Mouse (Mus musculus) lung, embryonic 16.5 days (tissue): ENCODE results near the gene Barx2. TPM values are rescaled to one million over a fixed set of nuclear protein-coding genes. Genes with fewer than 3 reads are reported as not detected.

ENCODE experiments used
- ATAC-seq: fragments of 200-750 bp; cut with Nextera tagmentation; 2 replicates; pipeline ENCODE4 v1.8.0; 2017; ENCODE audit warnings: low read depth, mild to moderate bottlenecking, moderate library complexity
- H3K27ac ChIP-seq: fragments of 300-500 bp; sonication (generic); 2 replicates; pipeline ENCODE4 v1.5.1; 2014; ENCODE audit warnings: mild to moderate bottlenecking, control low read depth, low read length
- H3K27me3 ChIP-seq: fragments of 300-500 bp; sonication (generic); 2 replicates; pipeline ENCODE4 v1.6.1; 2014; ENCODE audit warnings: low read depth, low read length, mixed read lengths; ENCODE audit not compliant: control insufficient read depth, insufficient read depth
- H3K36me3 ChIP-seq: fragments of 300-500 bp; sonication (generic); 2 replicates; pipeline ENCODE4 v1.6.1; 2014; ENCODE audit warnings: low read length; ENCODE audit not compliant: control insufficient read depth, insufficient read depth
- H3K4me1 ChIP-seq: fragments of 300-500 bp; sonication (generic); replicated peaks from 2 replicates; pipeline ENCODE4 v1.6.1; 2014; ENCODE audit warnings: low read length, mixed read lengths; ENCODE audit not compliant: control insufficient read depth, insufficient read depth
- H3K4me2 ChIP-seq: fragments of 300-500 bp; sonication (generic); 2 replicates; pipeline ENCODE4 v1.6.1; 2014; ENCODE audit warnings: low read depth, low read length, control low read depth
- H3K4me3 ChIP-seq: fragments of 300-500 bp; sonication (generic); 2 replicates; pipeline ENCODE4 v1.5.1; 2014; ENCODE audit warnings: mild to moderate bottlenecking, low read length, control low read depth
- H3K9ac ChIP-seq: fragments of 300-500 bp; sonication (generic); 2 replicates; pipeline ENCODE4 v1.6.1; 2014; ENCODE audit warnings: low read length, control low read depth
- H3K9me3 ChIP-seq: fragments of 300-500 bp; sonication (generic); 2 replicates; pipeline ENCODE4 v1.6.1; 2016; ENCODE audit warnings: low read length; ENCODE audit not compliant: control insufficient read depth
- whole genome bisulfite sequencing: fragments of 180-500 bp; shearing (Covaris S2); extraction: QIAGEN DNeasy Blood & Tissue Kit; methylation state at CpG from one replicate; pipeline ENCODE4 v1.1.7; 2014; 5-methylcytosine and 5-hydroxymethylcytosine counted together
- polyA plus RNA-seq: library from polyadenylated mRNA; unstranded; fragments of >200 nt; fragmentation: Nextera tagmentation; extraction: Ambion mirVana; gene quantifications from 2 replicates; pipeline ENCODE4 v1.2.1, GENCODE M21; 2015

The Barx2 gene
- polyA plus RNA-seq, 1 experiment from 2014 or later = not detected

DNA sequence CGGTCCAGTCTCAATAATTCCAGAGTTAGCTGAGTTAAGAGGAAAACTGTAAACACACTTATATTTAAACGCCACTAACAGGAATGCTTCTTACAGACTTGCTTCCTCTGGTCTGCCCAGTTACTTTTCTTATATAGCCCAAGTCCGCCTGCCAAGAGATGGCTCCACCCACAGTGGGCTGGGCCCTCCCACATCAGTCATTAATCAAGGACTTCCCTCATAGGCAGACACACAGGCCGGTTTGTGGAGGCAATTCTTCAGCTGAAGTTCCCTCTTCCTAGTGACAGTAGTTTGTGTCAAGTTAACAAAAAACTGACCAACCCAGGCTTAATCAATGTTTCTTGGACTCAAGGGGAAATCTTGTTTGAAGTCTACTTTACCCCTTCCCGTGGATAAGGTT, 18.4 kb upstream of the Barx2 start:
- Histone ChIP-seq H3K4me3 (no peak overlapping the region), H3K9me3 (no peaks in the 10 kb centered on the region), H3K4me1 (no peaks in the 10 kb centered on the region), H3K27me3 (no peaks in the 10 kb centered on the region), H3K9ac (no peak overlapping the region), H3K27ac (no peak overlapping the region), H3K4me2 (no peak overlapping the region), H3K36me3 (no peaks in the 10 kb centered on the region)
- peak; percentile 34; the same call in 1 of the 2 replicates for ATAC-seq
- WGBS = 37% methylated on average over 5 of the region's 5 CpGs

GRCm38 (mm10) chr9:31931255-31931654, 18.0 kb upstream of the Barx2 start:
- WGBS = 66% methylated on average over 3 of the region's 3 CpGs
- Histone ChIP-seq H3K36me3 (no peaks in the 10 kb centered on the region), H3K9ac (no peak overlapping the region), H3K27me3 (no peaks in the 10 kb centered on the region), H3K4me3 (no peak overlapping the region), H3K9me3 (no peaks in the 10 kb centered on the region), H3K4me1 (no peaks in the 10 kb centered on the region), H3K27ac (no peak overlapping the region), H3K4me2 (no peak overlapping the region)
- no peak for ATAC-seq

DNA sequence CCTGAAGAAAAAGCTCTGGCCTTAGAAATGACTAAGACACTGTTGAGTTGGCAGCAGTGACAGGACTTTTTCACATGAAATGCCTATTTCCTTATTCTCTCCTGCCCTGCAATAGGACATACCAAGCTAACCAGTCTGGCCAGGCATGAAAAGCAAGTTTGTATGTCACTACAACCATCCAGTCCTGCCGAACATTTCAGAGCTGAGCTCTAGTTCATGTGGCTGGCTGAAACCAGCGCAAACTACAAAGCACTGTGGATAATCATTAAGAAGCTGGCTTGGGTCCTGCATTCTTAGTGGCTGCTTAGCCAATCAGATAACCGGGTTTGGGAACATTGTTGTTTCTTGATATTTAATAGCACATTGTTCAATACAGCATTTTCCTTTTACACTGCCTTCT, 13.5 kb upstream of the Barx2 start:
- no peak overlapping the region for H3K4me3 ChIP-seq
- 47% methylated on average over 3 of the region's 3 CpGs for WGBS
- H3K4me2 ChIP-seq = no peak overlapping the region
- no peaks in the 10 kb centered on the region for H3K27me3 ChIP-seq
- H3K9ac ChIP-seq = no peak overlapping the region
- H3K9me3 ChIP-seq = no peaks in the 10 kb centered on the region
- no peak overlapping the region for H3K27ac ChIP-seq
- ATAC-seq = no peak
- no peaks in the 10 kb centered on the region for H3K36me3 ChIP-seq
- 0 out of 2 replicates have a peak, but pooled peaks cover 3% of the 10 kb centered on the region for H3K4me1 ChIP-seq

GRCm38 (mm10) chr9:31925830-31926624, 12.8 kb upstream of the Barx2 start:
- 14% methylated on average over 22 of the region's 22 CpGs for WGBS
- Histone ChIP-seq H3K27ac (no peak overlapping the region), H3K4me3 (no peak overlapping the region), H3K4me1 (0 out of 2 replicates have a peak, but pooled peaks cover 3% of the 10 kb centered on the region), H3K4me2 (peak overlapping the region; percentile 47), H3K27me3 (peaks cover 4% of the 10 kb centered on the region; the same call in 1 of the 2 replicates), H3K9ac (no peak overlapping the region), H3K36me3 (no peaks in the 10 kb centered on the region), H3K9me3 (no peaks in the 10 kb centered on the region)
- peak; percentile 86 for ATAC-seq

- no peak overlapping the region for H3K9ac ChIP-seq
- ATAC-seq = no peak
- 75% methylated on average over 7 of the region's 7 CpGs for WGBS
- no peak overlapping the region for H3K4me2 ChIP-seq
- no peaks in the 10 kb centered on the region for H3K9me3 ChIP-seq
- H3K4me3 ChIP-seq = no peak overlapping the region
- peaks cover 7% of the 10 kb centered on the region for H3K27me3 ChIP-seq
- 0 out of 2 replicates have a peak, but pooled peaks cover 3% of the 10 kb centered on the region for H3K4me1 ChIP-seq
- H3K36me3 ChIP-seq = no peaks in the 10 kb centered on the region
- no peak overlapping the region for H3K27ac ChIP-seq
Observed at GRCm38 (mm10) chr9:31923529-31923928, 10.3 kb upstream of the Barx2 start.

DNA sequence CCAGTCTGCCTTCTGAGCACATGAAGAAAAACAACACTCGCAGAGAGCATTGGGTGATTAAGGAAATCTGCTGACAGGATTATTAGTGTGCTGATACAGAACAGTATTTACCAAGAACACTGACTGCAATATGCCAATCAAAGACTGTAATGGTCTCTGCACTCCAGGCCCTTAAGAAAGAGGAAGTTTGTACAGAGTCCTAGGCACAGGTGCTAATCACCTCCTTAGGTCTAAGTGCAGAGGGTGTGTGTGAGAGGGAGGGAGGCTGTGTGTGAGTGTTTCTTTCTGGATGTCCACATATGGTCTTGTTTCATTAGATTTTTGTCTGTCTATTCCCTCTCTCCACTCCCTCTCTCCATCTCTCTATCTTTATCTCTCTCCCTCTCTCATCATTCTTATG, 6.5 kb upstream of the Barx2 start:
- Histone ChIP-seq H3K4me1 (peaks cover 2% of the 10 kb centered on the region; the same call in 1 of the 2 replicates), H3K4me2 (no peak overlapping the region), H3K9ac (no peak overlapping the region), H3K9me3 (no peaks in the 10 kb centered on the region), H3K36me3 (no peaks in the 10 kb centered on the region), H3K27ac (no peak overlapping the region), H3K4me3 (no peak overlapping the region), H3K27me3 (peaks cover 38% of the 10 kb centered on the region)
- WGBS = 18% methylated on average over 1 of the region's 1 CpGs
- ATAC-seq = no peak

GRCm38 (mm10) chr9:31916421-31916820, 3.2 kb upstream of the Barx2 start:
- Histone ChIP-seq H3K36me3 (no peaks in the 10 kb centered on the region), H3K27me3 (peaks cover 70% of the 10 kb centered on the region), H3K4me1 (peaks cover 15% of the 10 kb centered on the region), H3K4me3 (no peak overlapping the region), H3K9ac (no peak overlapping the region), H3K4me2 (no peak overlapping the region), H3K9me3 (no peaks in the 10 kb centered on the region), H3K27ac (no peak overlapping the region)
- 0 out of 2 replicates have a peak, but pooled peaks have one; percentile 32 for ATAC-seq
- WGBS = 5% methylated on average over 9 of the region's 9 CpGs

GRCm38 (mm10) chr9:31914871-31915270, 1.6 kb upstream of the Barx2 start:
- Histone ChIP-seq H3K36me3 (no peaks in the 10 kb centered on the region), H3K4me1 (peaks cover 15% of the 10 kb centered on the region), H3K9me3 (no peaks in the 10 kb centered on the region), H3K27ac (no peak overlapping the region), H3K9ac (no peak overlapping the region), H3K4me2 (peak overlapping the region; percentile 41), H3K27me3 (peaks cover 79% of the 10 kb centered on the region), H3K4me3 (peak overlapping the region; percentile 60)
- no peak for ATAC-seq
- WGBS = 2% methylated on average over 34 of the region's 34 CpGs

DNA sequence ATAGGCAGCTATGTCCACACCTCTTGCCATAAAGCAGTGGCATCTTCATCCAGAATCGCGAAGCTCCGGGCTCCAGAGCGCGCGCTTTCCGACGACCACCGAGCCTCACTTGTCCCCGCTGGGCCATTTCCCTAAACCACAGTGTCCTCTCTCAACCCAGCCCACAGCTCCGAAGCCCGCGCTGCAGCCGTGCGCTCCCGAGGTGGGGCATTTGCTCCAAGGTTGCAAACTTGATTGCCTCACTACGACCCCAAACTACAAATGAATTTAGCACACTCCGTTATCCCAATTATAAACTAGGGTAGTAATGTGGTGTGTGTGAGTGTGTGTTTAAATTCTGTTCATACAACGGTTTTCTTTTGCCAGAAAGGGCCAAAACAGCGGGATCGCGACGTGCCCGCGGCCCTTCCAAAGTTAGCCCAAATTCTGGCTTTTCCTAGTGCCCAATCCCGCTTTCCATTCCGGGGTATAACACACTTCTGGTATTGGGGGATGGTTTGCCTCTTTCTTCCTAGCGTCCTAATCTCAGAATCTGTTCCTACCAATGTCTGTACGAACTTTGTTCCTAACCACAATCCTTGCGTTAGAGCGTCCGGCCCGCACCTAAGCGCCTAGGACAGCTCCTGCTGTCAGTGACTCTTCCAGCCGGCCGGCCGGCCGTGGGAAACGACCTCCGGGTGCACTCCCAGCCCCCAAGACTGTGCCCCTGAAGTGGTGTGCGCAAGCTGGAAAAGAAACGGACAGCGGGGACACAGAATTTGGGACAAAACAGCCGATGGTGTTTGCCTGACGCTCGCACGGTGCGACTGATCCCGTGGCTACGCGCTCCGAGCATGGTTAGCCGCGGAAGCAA, 703 bp upstream of the Barx2 start:
- Histone ChIP-seq H3K4me2 (peak overlapping the region; percentile 95), H3K4me3 (peak overlapping the region; percentile 60), H3K27ac (no peak overlapping the region), H3K4me1 (peaks cover 15% of the 10 kb centered on the region), H3K9me3 (no peaks in the 10 kb centered on the region), H3K27me3 (peaks cover 79% of the 10 kb centered on the region), H3K36me3 (no peaks in the 10 kb centered on the region), H3K9ac (no peak overlapping the region)
- WGBS = under 1% methylated on average over 54 of the region's 54 CpGs
- no peak for ATAC-seq
